Mouse (Mus musculus) lung, adult 2 months (tissue): Measurements from ENCODE around the gene Cyp2b10.

ENCODE experiments used
- CTCF ChIP-seq: fragments of 200-500 bp; IDR thresholded peaks from 2 replicates; pipeline ENCODE4 v1.5.1; 2011; ENCODE audit warnings: mild to moderate bottlenecking, low read length, control low read depth; ENCODE audit not compliant: insufficient read depth
- POLR2A ChIP-seq: fragments of 200-500 bp; IDR thresholded peaks from 2 replicates; pipeline ENCODE4 v1.6.1; 2011; ENCODE audit warnings: low read depth, mild to moderate bottlenecking, control low read depth, low read length, borderline replicate concordance; ENCODE audit errors: extremely low read depth

- TF ChIP-seq POLR2A (peak; percentile 93; the same call in 1 of the 2 replicates), CTCF (no peak)
Measured at GRCm38 (mm10) chr7:25897411-25897810, at the start of gene Cyp2b10.
